Mouse (Mus musculus): ENCODE data around the gene Pip5k1c. TPM values are rescaled to one million over a fixed set of nuclear protein-coding genes. Genes with fewer than 3 reads are reported as not detected.

Gene Pip5k1c
- total and polyA plus RNA-seq, 2 experiments from 2014 or later, result 21.4 to 38.5 TPM

DNA sequence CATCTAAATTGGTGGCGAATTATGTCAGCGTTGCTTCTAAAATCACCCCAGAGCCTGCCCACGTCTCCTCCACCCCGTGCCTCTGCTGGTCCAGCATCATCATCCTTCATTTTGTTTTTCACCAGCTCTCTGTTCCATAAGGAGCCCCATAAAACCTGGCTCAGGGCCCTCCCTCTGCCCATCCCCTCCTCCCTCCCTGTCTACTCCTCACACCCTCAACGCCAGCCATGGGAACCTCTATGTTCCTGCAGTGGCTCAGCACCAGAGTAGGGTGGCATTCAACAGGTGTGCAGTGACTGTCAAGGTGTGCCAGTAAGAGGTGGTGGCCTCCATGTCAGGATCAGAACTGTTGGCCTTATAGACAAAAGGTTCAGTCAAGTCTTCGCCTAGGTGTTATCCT, 2.4 kb downstream of the Pip5k1c start:
- no peak for DNase-seq (ENCODE audit: low spot score)
- no peak overlapping the region for H3K4me2 ChIP-seq (ENCODE audit: low read depth, low read length)
- 91% methylated on average over 6 of the region's 6 CpGs for WGBS
- H3K9me3 ChIP-seq (replicated peaks; ENCODE audit: control insufficient read depth, low read length), result no peaks in the 10 kb centered on the region
- no peak overlapping the region for H3K27ac ChIP-seq (ENCODE audit: low read depth)
- no peaks in the 10 kb centered on the region for H3K36me3 ChIP-seq (replicated peaks; ENCODE audit: control insufficient read depth, insufficient read depth, low read length)
- TF ChIP-seq CTCF (IDR thresholded peaks at IDR 0.05; ENCODE audit: low read depth) (no peak), EP300 (IDR thresholded peaks at IDR 0.05; ENCODE audit: low read depth) (no peak)
- peaks cover 8% of the 10 kb centered on the region; the same call in 1 of the 2 replicates for H3K27me3 ChIP-seq (ENCODE audit: control insufficient read depth, insufficient read depth, low read length)
- H3K9ac ChIP-seq (replicated peaks; ENCODE audit: low read depth, low read length), result no peak overlapping the region
- ATAC-seq (ENCODE audit: insufficient read depth, low read depth), result no peak
- peaks cover 47% of the 10 kb centered on the region for H3K4me1 ChIP-seq (ENCODE audit: control insufficient read depth, insufficient read depth)
- H3K4me3 ChIP-seq (ENCODE audit: low read depth, low read length), result no peak overlapping the region

DNA sequence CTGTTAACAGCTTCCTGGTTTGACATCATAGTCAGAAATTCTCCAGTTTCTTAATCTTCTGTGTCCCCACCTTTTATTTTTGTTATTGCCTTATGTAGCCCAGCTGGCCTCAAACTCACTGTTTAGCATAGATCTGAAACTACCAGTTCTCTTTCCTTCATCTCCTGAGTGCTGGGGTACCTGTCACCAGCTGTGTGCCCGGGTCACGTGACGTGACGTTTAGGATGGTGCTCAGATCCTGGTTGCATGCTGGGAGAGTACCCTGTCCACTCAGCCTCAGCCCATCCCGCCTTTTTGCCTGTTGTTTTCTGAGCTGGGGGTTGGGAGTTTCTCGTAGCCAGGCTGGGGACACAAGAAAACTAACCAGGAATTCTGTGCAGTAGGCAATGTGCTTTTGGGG, 4.5 kb downstream of the Pip5k1c start:
- TF ChIP-seq EP300 (IDR thresholded peaks at IDR 0.05; ENCODE audit: low read depth), result no peak
- no peak for TF ChIP-seq CTCF (IDR thresholded peaks at IDR 0.05; ENCODE audit: low read depth)
- H3K27ac ChIP-seq (ENCODE audit: low read depth), result peak overlapping the region; percentile 82
- H3K4me1 ChIP-seq (ENCODE audit: control insufficient read depth, insufficient read depth), result peaks cover 62% of the 10 kb centered on the region
- H3K36me3 ChIP-seq (replicated peaks; ENCODE audit: control insufficient read depth, insufficient read depth, low read length), result no peaks in the 10 kb centered on the region
- DNase-seq (ENCODE audit: low spot score) (no peak), ATAC-seq (ENCODE audit: insufficient read depth, low read depth) (no peak)
- H3K27me3 ChIP-seq (ENCODE audit: control insufficient read depth, insufficient read depth, low read length), result no peaks in the 10 kb centered on the region
- no peaks in the 10 kb centered on the region for H3K9me3 ChIP-seq (replicated peaks; ENCODE audit: control insufficient read depth, low read length)
- 78% methylated on average over 6 of the region's 6 CpGs for WGBS
- H3K4me3 ChIP-seq (ENCODE audit: low read depth, low read length), result no peak overlapping the region
- H3K9ac ChIP-seq (replicated peaks; ENCODE audit: low read depth, low read length), result 0 out of 2 replicates have a peak overlapping the region, but pooled peaks have one; percentile 20
- H3K4me2 ChIP-seq (ENCODE audit: low read depth, low read length), result peak overlapping the region; percentile 32; the same call in 1 of the 2 replicates

DNA sequence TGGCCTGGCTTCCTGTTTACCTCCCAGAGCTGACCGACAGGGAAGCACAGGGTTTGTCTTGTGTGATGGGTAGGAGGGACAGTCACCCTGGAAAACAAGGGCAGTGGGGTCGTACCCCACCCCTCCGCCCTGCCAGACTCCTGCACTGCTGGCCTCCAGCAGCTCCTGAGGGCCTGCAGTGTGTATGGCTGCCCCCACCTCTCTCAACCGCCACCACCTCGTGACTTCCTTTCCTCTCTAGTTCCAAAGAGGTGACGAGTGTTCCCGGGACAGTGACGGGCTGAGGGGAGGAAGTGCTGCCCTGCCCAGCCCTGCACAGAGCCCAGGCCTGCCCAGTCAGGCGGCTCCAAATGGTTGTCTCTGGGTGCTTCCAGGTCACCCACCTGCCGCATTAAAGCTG, 5.1 kb downstream of the Pip5k1c start:
- Histone ChIP-seq H3K36me3 (replicated peaks; ENCODE audit: control insufficient read depth, insufficient read depth, low read length) (no peaks in the 10 kb centered on the region), H3K27me3 (ENCODE audit: control insufficient read depth, insufficient read depth, low read length) (no peaks in the 10 kb centered on the region), H3K9ac (replicated peaks; ENCODE audit: low read depth, low read length) (0 out of 2 replicates have a peak overlapping the region, but pooled peaks have one; percentile 20), H3K4me1 (ENCODE audit: control insufficient read depth, insufficient read depth) (peaks cover 68% of the 10 kb centered on the region), H3K27ac (ENCODE audit: low read depth) (peak overlapping the region; percentile 82), H3K4me2 (ENCODE audit: low read depth, low read length) (peak overlapping the region; percentile 32), H3K4me3 (ENCODE audit: low read depth, low read length) (no peak overlapping the region), H3K9me3 (replicated peaks; ENCODE audit: control insufficient read depth, low read length) (no peaks in the 10 kb centered on the region)
- no peak for DNase-seq (ENCODE audit: low spot score)
- no peak for TF ChIP-seq EP300 (IDR thresholded peaks at IDR 0.05; ENCODE audit: low read depth)
- no peak for TF ChIP-seq CTCF (IDR thresholded peaks at IDR 0.05; ENCODE audit: low read depth)
- WGBS, result 23% methylated on average over 10 of the region's 10 CpGs
- ATAC-seq (ENCODE audit: insufficient read depth, low read depth), result peak; percentile 27

DNA sequence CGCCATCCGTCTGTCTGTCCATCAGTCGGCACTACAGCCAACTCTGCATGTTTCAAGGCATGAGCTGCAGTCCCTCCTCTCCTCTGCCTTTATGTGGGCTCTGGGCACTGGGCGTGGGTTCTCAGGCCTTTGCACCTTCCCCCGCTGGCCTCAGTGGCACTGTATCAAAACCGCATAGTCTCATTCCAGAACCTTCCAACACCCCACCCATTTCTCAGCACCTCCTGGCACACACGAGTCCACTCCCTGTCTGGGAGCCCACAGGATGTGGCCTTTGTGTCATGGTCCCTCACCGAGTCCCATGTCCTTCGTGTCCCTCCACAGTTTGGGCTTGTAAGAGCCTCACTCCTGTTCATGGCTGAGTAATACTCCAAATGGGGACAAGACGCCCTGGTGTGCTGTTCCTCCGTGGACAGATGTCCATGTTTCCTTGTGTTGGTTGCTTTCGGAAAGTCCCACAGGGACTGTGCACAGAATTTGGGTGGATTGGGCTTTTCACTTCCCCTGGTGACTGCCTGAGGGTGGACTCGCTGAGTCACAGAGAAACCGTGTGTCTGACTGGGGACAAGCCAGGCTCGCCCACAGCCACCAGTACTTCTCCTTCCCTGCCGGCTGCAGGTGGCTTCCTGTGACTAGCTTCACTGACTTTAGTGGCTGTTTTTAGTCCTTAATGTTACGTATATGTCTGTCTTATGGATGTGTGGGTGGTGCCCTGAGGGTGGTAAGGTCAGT, 5.8 kb downstream of the Pip5k1c start:
- WGBS, result 87% methylated on average over 17 of the region's 17 CpGs
- ATAC-seq (ENCODE audit: insufficient read depth, low read depth), result no peak
- no peak for DNase-seq (ENCODE audit: low spot score)
- Histone ChIP-seq H3K4me2 (ENCODE audit: low read depth, low read length) (no peak overlapping the region; the same call in 1 of the 2 replicates), H3K27ac (ENCODE audit: low read depth) (peak overlapping the region; percentile 82), H3K27me3 (ENCODE audit: control insufficient read depth, insufficient read depth, low read length) (no peaks in the 10 kb centered on the region), H3K4me1 (ENCODE audit: control insufficient read depth, insufficient read depth) (peaks cover 74% of the 10 kb centered on the region), H3K36me3 (replicated peaks; ENCODE audit: control insufficient read depth, insufficient read depth, low read length) (no peaks in the 10 kb centered on the region), H3K9ac (replicated peaks; ENCODE audit: low read depth, low read length) (no peak overlapping the region), H3K4me3 (ENCODE audit: low read depth, low read length) (no peak overlapping the region), H3K9me3 (replicated peaks; ENCODE audit: control insufficient read depth, low read length) (no peaks in the 10 kb centered on the region)
- TF ChIP-seq CTCF (IDR thresholded peaks at IDR 0.05; ENCODE audit: low read depth) (no peak), EP300 (IDR thresholded peaks at IDR 0.05; ENCODE audit: low read depth) (0 out of 2 replicates have a peak, but pooled peaks have one; percentile 27)

DNA sequence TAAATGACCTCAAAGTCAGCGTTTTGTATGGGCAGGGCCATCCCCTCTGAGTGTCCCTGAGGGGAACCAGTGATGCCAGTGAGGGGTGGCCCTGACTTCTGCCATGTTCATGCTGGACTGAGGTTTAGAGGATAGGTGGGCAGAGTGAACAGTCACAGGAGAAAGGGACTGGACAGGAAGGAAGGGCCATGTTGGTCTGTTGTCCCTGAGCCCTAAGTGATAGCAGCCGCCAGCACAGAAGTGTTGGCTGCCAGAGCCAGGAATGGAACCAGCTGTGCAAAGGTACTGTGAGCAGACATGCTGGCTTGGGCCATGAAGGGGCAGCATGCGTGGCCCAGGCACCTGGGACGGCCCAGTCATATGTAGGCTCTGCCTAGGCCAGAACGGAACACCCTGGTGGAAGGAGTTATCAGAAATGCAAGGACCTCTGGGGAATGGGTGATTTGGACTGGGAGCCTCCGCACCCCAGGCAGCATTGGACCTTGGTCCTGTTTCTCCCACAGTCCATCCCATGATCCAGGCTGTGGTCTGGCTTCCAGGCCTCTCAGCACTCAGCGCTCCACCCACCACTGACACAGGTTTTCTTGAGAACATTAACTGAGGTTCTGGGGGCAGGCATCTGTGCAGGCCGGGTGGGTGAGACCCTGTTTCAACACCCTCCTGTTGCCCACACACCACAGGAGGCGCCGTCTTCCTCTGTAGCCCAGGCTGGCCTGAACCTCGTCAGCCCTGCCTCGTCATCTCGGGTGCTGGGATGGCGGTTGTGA, 7.0 kb downstream of the Pip5k1c start:
- H3K9me3 ChIP-seq (replicated peaks; ENCODE audit: control insufficient read depth, low read length), result no peaks in the 10 kb centered on the region
- ATAC-seq (ENCODE audit: insufficient read depth, low read depth) (no peak), DNase-seq (ENCODE audit: low spot score) (no peak)
- no peak overlapping the region for H3K4me3 ChIP-seq (ENCODE audit: low read depth, low read length)
- 0 out of 2 replicates have a peak overlapping the region, but pooled peaks have one; percentile 82 for H3K27ac ChIP-seq (ENCODE audit: low read depth)
- TF ChIP-seq EP300 (IDR thresholded peaks at IDR 0.05; ENCODE audit: low read depth) (no peak), CTCF (IDR thresholded peaks at IDR 0.05; ENCODE audit: low read depth) (no peak)
- WGBS, result 76% methylated on average over 14 of the region's 14 CpGs
- H3K36me3 ChIP-seq (replicated peaks; ENCODE audit: control insufficient read depth, insufficient read depth, low read length), result no peaks in the 10 kb centered on the region
- no peaks in the 10 kb centered on the region for H3K27me3 ChIP-seq (ENCODE audit: control insufficient read depth, insufficient read depth, low read length)
- no peak overlapping the region for H3K4me2 ChIP-seq (ENCODE audit: low read depth, low read length)
- H3K4me1 ChIP-seq (ENCODE audit: control insufficient read depth, insufficient read depth), result peaks cover 63% of the 10 kb centered on the region
- H3K9ac ChIP-seq (replicated peaks; ENCODE audit: low read depth, low read length), result 0 out of 2 replicates have a peak overlapping the region, but pooled peaks have one; percentile 8

All from heart, postnatal 0 days (tissue).